Mouse (Mus musculus) mouse embryonic stem cell (cell line): Measurements from ENCODE around the gene Tango6.

ENCODE experiments used
- in situ Hi-C, 2 experiments: fragments of 300-500 bp; cut with MboI; formaldehyde crosslinking; loops; 1 replicate in 1 of 2; 3 replicates in 1 of 2; pipeline ENCODE4 v1.14.3; 2019 to 2020; ENCODE audit warnings: low sequenced_read_pairs in 2 of 2, low pct_unique_long_range_greater_than_20kb in 1 of 2, mixed read lengths in 1 of 2; ENCODE audit not compliant: unreplicated experiment in 1 of 2

Gene Tango6

DNA sequence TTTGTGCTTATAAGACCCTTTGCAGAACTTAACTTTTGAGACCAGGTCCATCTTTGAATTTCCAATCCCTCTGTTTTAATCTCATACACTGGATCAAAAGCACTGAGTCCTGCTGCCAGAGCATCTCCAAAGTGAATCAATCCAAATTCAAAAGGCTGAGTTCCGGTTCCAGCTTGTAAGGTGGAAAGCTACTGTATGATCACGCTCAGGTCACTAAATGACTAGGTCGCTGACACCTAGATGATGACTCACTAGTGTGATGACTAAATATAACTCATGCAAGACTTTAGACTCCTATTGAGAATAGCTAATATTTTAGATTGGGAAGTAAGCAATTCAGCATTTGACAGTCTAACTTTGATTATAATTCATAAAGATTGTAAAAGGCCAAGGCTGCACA, 205.9 kb downstream of the Tango6 start:
- in situ Hi-C loops = loop anchor here (5.0 to 10.0 kb wide), 2 partner anchors 192 to 194 kb away; no protein-coding TSS in a partner anchor

DNA sequence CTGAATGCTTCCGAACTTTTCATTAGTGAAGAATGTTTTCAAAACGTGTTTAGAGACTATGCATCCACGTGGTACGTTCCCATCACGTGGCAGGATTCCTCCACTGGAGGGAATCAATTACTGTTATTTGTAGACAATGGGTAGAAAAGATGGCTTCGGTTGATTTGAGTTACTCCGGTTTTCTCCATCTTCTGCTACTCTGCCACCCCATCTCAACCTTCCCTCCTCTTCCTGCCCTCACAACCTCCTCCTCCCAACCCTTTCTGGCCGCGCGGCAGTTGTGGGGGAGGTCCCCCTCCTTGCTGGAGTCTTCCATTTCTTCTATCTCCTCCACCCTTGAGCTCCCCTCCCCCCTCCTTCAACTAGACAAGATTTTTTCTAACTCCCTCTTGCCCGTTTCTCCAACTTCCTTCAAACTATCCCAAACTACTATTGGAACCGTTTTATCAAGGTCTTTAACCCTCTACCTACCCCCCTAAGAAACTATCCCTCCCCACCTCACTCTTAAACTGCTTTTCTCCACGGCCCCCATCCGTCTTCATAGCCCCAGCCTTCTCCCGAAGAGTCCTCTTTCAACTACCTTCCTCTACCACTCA, 209.4 kb downstream of the Tango6 start:
- in situ Hi-C loops = no loop called here

DNA sequence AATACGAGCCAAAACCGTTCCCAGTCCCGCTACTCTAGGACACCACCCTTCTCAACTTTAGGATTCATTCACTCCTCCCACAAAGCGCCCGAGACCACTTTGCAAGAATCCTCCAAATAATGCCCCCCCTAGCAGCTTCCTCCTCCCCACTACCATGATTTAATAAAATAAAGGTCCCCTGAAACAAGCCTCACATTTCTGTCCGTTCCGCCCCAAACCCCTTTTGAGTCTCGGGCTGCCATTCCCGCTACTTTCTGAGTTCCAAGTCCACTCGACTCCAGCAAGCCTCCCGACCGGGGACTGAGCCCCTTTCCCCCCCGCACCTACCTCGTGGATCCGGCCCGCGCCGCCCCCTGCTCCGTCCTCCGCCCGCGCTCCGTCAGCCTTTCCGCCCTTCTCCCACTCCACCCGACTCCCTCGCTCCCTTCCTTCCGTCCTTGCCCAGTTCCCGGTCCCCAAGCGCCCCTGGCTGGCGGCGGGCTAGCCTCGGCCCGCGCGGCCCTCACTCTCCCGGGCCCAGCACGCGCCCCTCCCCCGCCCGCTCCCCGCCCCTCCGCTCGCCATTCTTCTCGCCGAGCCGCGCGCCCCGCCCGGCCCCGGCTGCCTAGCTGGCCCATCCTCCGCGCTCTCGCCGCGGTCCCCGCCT, 210.1 kb downstream of the Tango6 start:
- in situ Hi-C loops = no loop called here

DNA sequence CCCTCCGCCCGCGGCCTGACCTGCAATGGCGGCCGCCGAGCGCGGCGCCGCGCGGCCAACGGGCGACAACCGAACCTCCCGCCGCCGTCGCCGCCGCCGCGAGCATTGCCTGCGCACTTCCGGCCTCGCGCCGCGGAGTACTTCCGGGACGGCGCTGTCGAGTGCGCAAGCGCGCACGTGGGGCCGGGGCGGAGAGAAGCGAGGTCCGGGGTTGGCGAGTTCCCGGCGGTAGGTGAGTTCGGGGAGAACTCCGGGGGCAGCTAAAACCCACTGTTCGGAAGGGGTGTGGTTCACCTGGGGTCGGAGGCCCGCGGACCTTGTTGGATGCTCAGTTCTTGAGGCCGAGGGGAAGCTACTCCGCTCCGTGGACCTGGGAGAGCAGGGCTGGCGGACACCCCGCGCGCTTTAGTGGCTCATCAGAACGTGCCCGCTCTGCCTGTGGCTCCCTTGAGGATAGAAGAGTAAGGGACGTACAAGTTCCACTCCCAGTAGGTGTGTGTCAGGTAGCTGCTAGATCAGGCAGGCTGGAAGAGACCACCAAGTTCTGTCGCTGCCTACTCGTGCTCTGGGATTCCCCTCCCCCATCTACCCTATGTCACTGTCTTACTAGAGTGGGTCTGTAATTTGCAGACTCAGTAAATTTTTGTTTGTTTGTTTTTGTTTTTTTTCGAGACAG, 210.8 kb downstream of the Tango6 start, which contains the start of gene Utp4:
Gene Utp4 (plus strand): TSS at position 156 of the 676 bp plus-strand sequence.
- in situ Hi-C loops = no loop called here

DNA sequence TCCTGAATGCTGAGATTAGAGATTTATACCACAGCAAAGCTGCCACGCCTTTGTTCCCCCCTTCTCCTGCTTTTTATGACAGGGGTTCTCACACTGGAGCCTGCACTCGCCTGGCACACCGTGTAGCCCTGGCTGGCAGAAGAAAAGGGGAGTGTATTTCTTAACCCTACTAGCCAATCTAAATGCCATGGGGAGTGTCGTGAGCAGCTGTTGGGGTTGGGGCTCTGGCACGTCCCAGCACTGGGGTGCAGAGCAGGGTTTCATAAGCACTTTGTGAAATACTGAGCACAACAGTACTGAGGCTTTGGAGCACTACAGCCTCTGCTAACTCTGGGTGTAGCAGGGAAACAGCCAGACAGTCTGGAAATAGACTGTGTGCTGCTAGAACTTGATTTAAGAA, 216.6 kb downstream of the Tango6 start:
- in situ Hi-C loops = no loop called here
